Mouse (Mus musculus): ENCODE results near the gene Ank3. TPM values are rescaled to one million over a fixed set of nuclear protein-coding genes. Genes with fewer than 3 reads are reported as not detected.

Ank3 gene
- total and polyA plus RNA-seq, 2 experiments from 2014 or later: 23.4 to 64.7 TPM

DNA sequence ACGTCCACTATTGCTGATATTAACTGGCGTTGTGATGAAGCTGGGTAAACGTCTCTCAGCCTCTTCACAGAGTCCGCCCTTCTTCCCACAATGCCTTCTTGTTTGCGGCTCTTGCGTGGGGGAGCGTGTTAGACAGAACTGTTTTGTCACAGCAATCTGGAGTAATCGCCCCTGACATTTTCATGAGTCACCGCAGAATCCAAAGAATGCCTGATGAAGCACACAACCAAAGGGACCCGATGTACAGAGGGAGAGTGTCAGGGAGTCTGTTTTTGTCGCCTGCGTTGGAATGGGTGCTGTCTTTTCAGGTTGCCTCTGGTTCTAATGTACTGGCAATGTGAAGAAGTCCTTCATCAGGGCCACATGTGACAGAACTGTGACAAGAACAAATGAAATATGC, 181.0 kb downstream of the Ank3 start:
- peak overlapping the region; percentile 28; the same call in 1 of the 2 replicates for H3K4me2 ChIP-seq (ENCODE audit: low read depth, low read length)
- no peaks in the 10 kb centered on the region for H3K9me3 ChIP-seq (replicated peaks; ENCODE audit: control insufficient read depth, low read length)
- 32% methylated on average over 12 of the region's 12 CpGs for WGBS
- TF ChIP-seq CTCF (IDR thresholded peaks at IDR 0.05; ENCODE audit: low read depth): no peak
- TF ChIP-seq EP300 (IDR thresholded peaks at IDR 0.05; ENCODE audit: low read depth): no peak
- H3K4me3 ChIP-seq (ENCODE audit: low read depth, low read length): no peak overlapping the region
- no peak overlapping the region for H3K9ac ChIP-seq (replicated peaks; ENCODE audit: low read depth, low read length)
- H3K27me3 ChIP-seq (ENCODE audit: control insufficient read depth, insufficient read depth, low read length): no peaks in the 10 kb centered on the region
- peak overlapping the region; percentile 63 for H3K27ac ChIP-seq (ENCODE audit: low read depth)
- ATAC-seq (ENCODE audit: insufficient read depth, low read depth) (peak; percentile 65; the same call in 1 of the 2 replicates), DNase-seq (ENCODE audit: low spot score) (peak; percentile 34)
- peaks cover 16% of the 10 kb centered on the region for H3K4me1 ChIP-seq (ENCODE audit: control insufficient read depth, insufficient read depth)
- no peaks in the 10 kb centered on the region for H3K36me3 ChIP-seq (replicated peaks; ENCODE audit: control insufficient read depth, insufficient read depth, low read length)

- no peak overlapping the region for H3K4me3 ChIP-seq (ENCODE audit: low read depth, low read length)
- TF ChIP-seq CTCF (IDR thresholded peaks at IDR 0.05; ENCODE audit: low read depth): no peak
- TF ChIP-seq EP300 (IDR thresholded peaks at IDR 0.05; ENCODE audit: low read depth): no peak
- H3K27me3 ChIP-seq (ENCODE audit: control insufficient read depth, insufficient read depth, low read length): no peaks in the 10 kb centered on the region
- H3K36me3 ChIP-seq (replicated peaks; ENCODE audit: control insufficient read depth, insufficient read depth, low read length): no peaks in the 10 kb centered on the region
- H3K4me2 ChIP-seq (ENCODE audit: low read depth, low read length): no peak overlapping the region
- H3K4me1 ChIP-seq (ENCODE audit: control insufficient read depth, insufficient read depth): peaks cover 16% of the 10 kb centered on the region
- H3K27ac ChIP-seq (ENCODE audit: low read depth): no peak overlapping the region
- ATAC-seq (ENCODE audit: insufficient read depth, low read depth) (no peak), DNase-seq (ENCODE audit: low spot score) (no peak)
- WGBS: 87% methylated on average over 2 of the region's 2 CpGs
- no peak overlapping the region for H3K9ac ChIP-seq (replicated peaks; ENCODE audit: low read depth, low read length)
- no peaks in the 10 kb centered on the region for H3K9me3 ChIP-seq (replicated peaks; ENCODE audit: control insufficient read depth, low read length)
Observed at GRCm38 (mm10) chr10:69581525-69581924, 183.0 kb downstream of the Ank3 start.

DNA sequence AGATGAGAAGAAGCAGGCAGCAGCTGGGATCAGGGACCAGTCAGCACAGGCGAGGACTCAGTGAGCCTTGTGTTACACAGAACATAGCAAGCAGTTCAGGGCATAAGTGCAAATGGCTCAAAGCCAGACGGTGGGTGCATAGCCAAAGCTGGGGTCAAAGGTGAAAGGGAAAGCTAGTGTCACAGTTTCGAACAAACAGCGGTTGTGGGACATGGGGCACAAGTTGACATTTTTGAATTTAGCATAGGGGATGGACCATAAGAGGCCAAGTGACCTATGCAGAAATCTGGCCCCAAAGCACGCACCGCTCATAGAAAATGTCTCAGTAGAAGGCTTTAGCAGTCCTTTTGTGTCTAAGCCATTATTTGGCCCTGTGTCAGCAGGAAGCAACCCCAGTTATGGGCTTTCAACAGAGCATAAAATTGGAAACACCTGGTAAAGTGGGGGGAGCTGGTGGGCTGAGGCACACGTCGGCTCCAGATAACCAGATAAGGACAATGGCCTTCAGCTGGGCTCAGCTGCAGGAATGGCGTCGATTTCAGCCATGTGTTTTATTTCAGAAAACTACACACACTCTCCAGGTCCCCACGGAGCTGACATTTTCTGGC, 185.4 kb downstream of the Ank3 start:
- H3K27ac ChIP-seq (ENCODE audit: low read depth): no peak overlapping the region
- no peak overlapping the region for H3K4me3 ChIP-seq (ENCODE audit: low read depth, low read length)
- H3K9ac ChIP-seq (replicated peaks; ENCODE audit: low read depth, low read length): no peak overlapping the region
- no peaks in the 10 kb centered on the region for H3K36me3 ChIP-seq (replicated peaks; ENCODE audit: control insufficient read depth, insufficient read depth, low read length)
- no peak for TF ChIP-seq EP300 (IDR thresholded peaks at IDR 0.05; ENCODE audit: low read depth)
- TF ChIP-seq CTCF (IDR thresholded peaks at IDR 0.05; ENCODE audit: low read depth): no peak
- peak; percentile 62 for DNase-seq (ENCODE audit: low spot score)
- peaks cover 16% of the 10 kb centered on the region for H3K4me1 ChIP-seq (ENCODE audit: control insufficient read depth, insufficient read depth)
- H3K4me2 ChIP-seq (ENCODE audit: low read depth, low read length): no peak overlapping the region
- ATAC-seq (ENCODE audit: insufficient read depth, low read depth): peak; percentile 55
- no peaks in the 10 kb centered on the region for H3K27me3 ChIP-seq (ENCODE audit: control insufficient read depth, insufficient read depth, low read length)
- no peaks in the 10 kb centered on the region for H3K9me3 ChIP-seq (replicated peaks; ENCODE audit: control insufficient read depth, low read length)
- 22% methylated on average over 11 of the region's 11 CpGs for WGBS

DNA sequence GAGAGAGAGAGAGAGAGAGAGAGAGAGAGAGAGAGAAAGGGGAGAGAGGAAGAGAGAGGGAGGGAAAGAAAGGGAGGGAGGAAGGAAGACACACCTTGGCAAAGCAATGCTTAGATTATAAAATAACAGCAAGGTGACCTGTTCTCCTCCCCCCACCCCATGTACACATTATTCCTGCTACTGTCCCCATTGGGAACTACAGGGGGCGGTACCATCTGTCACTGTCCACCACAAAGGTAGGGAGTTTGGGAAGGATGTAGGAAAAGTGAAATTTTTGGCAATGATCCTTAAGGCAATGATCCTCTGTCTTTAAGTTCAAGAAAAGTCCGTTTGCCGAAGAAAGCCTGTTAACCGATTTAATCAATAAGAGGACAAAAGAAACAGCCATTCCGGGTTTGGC, 186.0 kb downstream of the Ank3 start:
- WGBS: 85% methylated on average over 5 of the region's 5 CpGs
- H3K27ac ChIP-seq (ENCODE audit: low read depth): no peak overlapping the region
- no peaks in the 10 kb centered on the region for H3K36me3 ChIP-seq (replicated peaks; ENCODE audit: control insufficient read depth, insufficient read depth, low read length)

DNA sequence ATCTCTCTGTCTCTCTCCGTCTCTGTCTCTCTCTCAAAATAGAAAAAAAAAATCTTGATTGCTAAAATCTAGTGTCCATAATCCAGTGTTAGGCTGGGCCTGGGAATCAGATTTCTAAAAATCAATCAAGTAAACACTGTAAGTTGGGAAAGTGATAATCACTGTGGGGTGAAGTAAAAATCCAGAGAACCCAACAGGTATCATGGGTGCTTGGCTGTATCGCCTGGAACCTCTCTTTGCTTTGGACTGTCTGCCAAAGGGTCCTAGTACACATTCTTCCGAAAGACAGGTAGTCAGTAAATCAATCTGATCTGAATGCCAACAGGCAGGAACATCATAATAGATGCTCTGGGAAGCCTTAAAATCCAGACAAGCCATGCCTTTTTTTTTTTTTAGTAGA, 186.7 kb downstream of the Ank3 start:
- no peaks in the 10 kb centered on the region for H3K9me3 ChIP-seq (replicated peaks; ENCODE audit: control insufficient read depth, low read length)
- no peak overlapping the region for H3K27ac ChIP-seq (ENCODE audit: low read depth)
- TF ChIP-seq CTCF (IDR thresholded peaks at IDR 0.05; ENCODE audit: low read depth) (no peak), EP300 (IDR thresholded peaks at IDR 0.05; ENCODE audit: low read depth) (no peak)
- peaks cover 7% of the 10 kb centered on the region for H3K4me1 ChIP-seq (ENCODE audit: control insufficient read depth, insufficient read depth)
- WGBS: 84% methylated on average over 3 of the region's 3 CpGs
- H3K4me2 ChIP-seq (ENCODE audit: low read depth, low read length): no peak overlapping the region
- H3K9ac ChIP-seq (replicated peaks; ENCODE audit: low read depth, low read length): no peak overlapping the region
- H3K4me3 ChIP-seq (ENCODE audit: low read depth, low read length): no peak overlapping the region
- H3K36me3 ChIP-seq (replicated peaks; ENCODE audit: control insufficient read depth, insufficient read depth, low read length): no peaks in the 10 kb centered on the region
- no peak for DNase-seq (ENCODE audit: low spot score)
- no peaks in the 10 kb centered on the region for H3K27me3 ChIP-seq (ENCODE audit: control insufficient read depth, insufficient read depth, low read length)
- no peak for ATAC-seq (ENCODE audit: insufficient read depth, low read depth)

More for the DNA sequence above, 186.0 kb downstream of the Ank3 start:
- ATAC-seq (ENCODE audit: insufficient read depth, low read depth) (no peak), DNase-seq (ENCODE audit: low spot score) (no peak)
- H3K9ac ChIP-seq (replicated peaks; ENCODE audit: low read depth, low read length): no peak overlapping the region
- no peak overlapping the region for H3K4me2 ChIP-seq (ENCODE audit: low read depth, low read length)
- peaks cover 12% of the 10 kb centered on the region for H3K4me1 ChIP-seq (ENCODE audit: control insufficient read depth, insufficient read depth)
- no peak overlapping the region for H3K4me3 ChIP-seq (ENCODE audit: low read depth, low read length)
- H3K9me3 ChIP-seq (replicated peaks; ENCODE audit: control insufficient read depth, low read length): no peaks in the 10 kb centered on the region
- no peaks in the 10 kb centered on the region for H3K27me3 ChIP-seq (ENCODE audit: control insufficient read depth, insufficient read depth, low read length)
- no peak for TF ChIP-seq CTCF (IDR thresholded peaks at IDR 0.05; ENCODE audit: low read depth)
- no peak for TF ChIP-seq EP300 (IDR thresholded peaks at IDR 0.05; ENCODE audit: low read depth)
